Mouse (Mus musculus): ENCODE measurements around the gene Rpgrip1l. TPM values are rescaled to one million over a fixed set of nuclear protein-coding genes. Genes with fewer than 3 reads are reported as not detected.

Gene Rpgrip1l
- polyA plus RNA-seq, 1 experiment from 2014 or later = 15.8 TPM

- 76% methylated on average over 10 of the region's 11 CpGs for WGBS
- ATAC-seq (ENCODE audit: low FRiP score) = no peak
- H3K9ac ChIP-seq = no peak overlapping the region
- H3K27ac ChIP-seq = no peak overlapping the region
- H3K27me3 ChIP-seq = peaks cover 46% of the 10 kb centered on the region
- peaks cover 11% of the 10 kb centered on the region for H3K4me1 ChIP-seq
- no peak overlapping the region for H3K4me3 ChIP-seq (replicated peaks)
- H3K4me2 ChIP-seq = no peak overlapping the region
- no peaks in the 10 kb centered on the region for H3K9me3 ChIP-seq
- no peaks in the 10 kb centered on the region for H3K36me3 ChIP-seq (replicated peaks)
Measured at GRCm38 (mm10) chr8:91188152-91188551, 124.9 kb downstream of the Rpgrip1l start.

GRCm38 (mm10) chr8:91186372-91186771 is 126.7 kb downstream of the Rpgrip1l start:
- 82% methylated on average over 12 of the region's 12 CpGs for WGBS

GRCm38 (mm10) chr8:91177708-91178107 is 135.4 kb downstream of the Rpgrip1l start:
- Histone ChIP-seq H3K27ac (no peak overlapping the region), H3K27me3 (peaks cover 6% of the 10 kb centered on the region; the same call in 1 of the 2 replicates), H3K9ac (no peak overlapping the region), H3K36me3 (replicated peaks) (no peaks in the 10 kb centered on the region), H3K9me3 (no peaks in the 10 kb centered on the region), H3K4me1 (0 out of 2 replicates have a peak, but pooled peaks cover 7% of the 10 kb centered on the region), H3K4me2 (no peak overlapping the region), H3K4me3 (replicated peaks) (no peak overlapping the region)
- WGBS = 86% methylated on average over 1 of the region's 1 CpGs
- no peak for ATAC-seq (ENCODE audit: low FRiP score)

More at GRCm38 (mm10) chr8:91186372-91186771, 126.7 kb downstream of the Rpgrip1l start:
- no peaks in the 10 kb centered on the region for H3K9me3 ChIP-seq
- H3K4me2 ChIP-seq = no peak overlapping the region
- H3K4me1 ChIP-seq = peaks cover 11% of the 10 kb centered on the region
- no peak for ATAC-seq (ENCODE audit: low FRiP score)
- H3K27ac ChIP-seq = no peak overlapping the region
- no peak overlapping the region for H3K4me3 ChIP-seq (replicated peaks)
- peaks cover 32% of the 10 kb centered on the region for H3K27me3 ChIP-seq
- H3K9ac ChIP-seq = no peak overlapping the region
- H3K36me3 ChIP-seq (replicated peaks) = no peaks in the 10 kb centered on the region

GRCm38 (mm10) chr8:91176176-91176575 is 136.9 kb downstream of the Rpgrip1l start:
- Histone ChIP-seq H3K9ac (no peak overlapping the region), H3K9me3 (no peaks in the 10 kb centered on the region), H3K4me2 (no peak overlapping the region), H3K4me3 (replicated peaks) (no peak overlapping the region), H3K27ac (no peak overlapping the region), H3K27me3 (peaks cover 6% of the 10 kb centered on the region; the same call in 1 of the 2 replicates), H3K4me1 (peaks cover 17% of the 10 kb centered on the region), H3K36me3 (replicated peaks) (no peaks in the 10 kb centered on the region)
- 68% methylated on average over 14 of the region's 14 CpGs for WGBS
- no peak for ATAC-seq (ENCODE audit: low FRiP score)

- H3K36me3 ChIP-seq (replicated peaks) = no peaks in the 10 kb centered on the region
- H3K4me2 ChIP-seq = no peak overlapping the region
- no peak overlapping the region for H3K9ac ChIP-seq
- H3K9me3 ChIP-seq = no peaks in the 10 kb centered on the region
- WGBS = 39% methylated on average over 13 of the region's 13 CpGs
- peak overlapping the region; percentile 63; the same call in 1 of the 2 replicates for H3K27ac ChIP-seq
- peaks cover 11% of the 10 kb centered on the region; the same call in 1 of the 2 replicates for H3K27me3 ChIP-seq
- peaks cover 32% of the 10 kb centered on the region for H3K4me1 ChIP-seq
- peak; percentile 78 for ATAC-seq (ENCODE audit: low FRiP score)
- H3K4me3 ChIP-seq (replicated peaks) = no peak overlapping the region
Measured at GRCm38 (mm10) chr8:91171605-91172004, 141.5 kb downstream of the Rpgrip1l start.

- H3K4me2 ChIP-seq = peak overlapping the region; percentile 29
- 0 out of 2 replicates have a peak overlapping the region, but pooled peaks have one; percentile 5 for H3K4me3 ChIP-seq (replicated peaks)
- 39% methylated on average over 14 of the region's 14 CpGs for WGBS
Measured at GRCm38 (mm10) chr8:91170914-91171313, 142.1 kb downstream of the Rpgrip1l start.

GRCm38 (mm10) chr8:91170152-91170551 is 142.9 kb downstream of the Rpgrip1l start:
- Histone ChIP-seq H3K4me2 (no peak overlapping the region), H3K4me1 (peaks cover 25% of the 10 kb centered on the region), H3K9ac (no peak overlapping the region), H3K9me3 (0 out of 2 replicates have a peak, but pooled peaks cover 2% of the 10 kb centered on the region), H3K27me3 (peaks cover 11% of the 10 kb centered on the region; the same call in 1 of the 2 replicates), H3K4me3 (replicated peaks) (no peak overlapping the region), H3K36me3 (replicated peaks) (no peaks in the 10 kb centered on the region), H3K27ac (peak overlapping the region; percentile 43; the same call in 1 of the 2 replicates)
- 82% methylated on average over 6 of the region's 6 CpGs for WGBS
- ATAC-seq (ENCODE audit: low FRiP score) = no peak

More at GRCm38 (mm10) chr8:91170914-91171313, 142.1 kb downstream of the Rpgrip1l start:
- Histone ChIP-seq H3K27ac (no peak overlapping the region), H3K36me3 (replicated peaks) (no peaks in the 10 kb centered on the region), H3K4me1 (peaks cover 27% of the 10 kb centered on the region), H3K9me3 (no peaks in the 10 kb centered on the region), H3K9ac (no peak overlapping the region), H3K27me3 (peaks cover 11% of the 10 kb centered on the region; the same call in 1 of the 2 replicates)
- ATAC-seq (ENCODE audit: low FRiP score) = 0 out of 2 replicates have a peak, but pooled peaks have one; percentile 67

Other genes with a start within 250 kb of the Rpgrip1l start
- 17.3 and 18.1 TPM in 2 replicates for gene Rbl2, start 243.2 kb downstream of the Rpgrip1l start, polyA plus RNA-seq (2016; fragmentation: Nextera tagmentation; extraction: Ambion mirVana)
- gene Aktip, start 113.3 kb downstream of the Rpgrip1l start, polyA plus RNA-seq (2016; fragmentation: Nextera tagmentation; extraction: Ambion mirVana) = 96.5 and 99.3 TPM in 2 replicates
- 105 and 111 TPM in 2 replicates for gene Fto, start 263 bp upstream of the Rpgrip1l start, polyA plus RNA-seq (2016; fragmentation: Nextera tagmentation; extraction: Ambion mirVana)

All from forebrain, embryonic 12.5 days (tissue).